Mouse (Mus musculus) lung, adult 2 months (tissue): ENCODE data around the gene Gba2. TPM values are rescaled to one million over a fixed set of nuclear protein-coding genes. Genes with fewer than 3 reads are reported as not detected.

ENCODE experiments used
- DNase-seq: peaks from one replicate; pipeline ENCODE4 v3.0.0; 2022
- H3K4me1 ChIP-seq: fragments of 200-500 bp; 2 replicates; pipeline ENCODE4 v1.6.1; 2011; ENCODE audit warnings: low read length; ENCODE audit not compliant: control insufficient read depth, insufficient read depth
- H3K4me3 ChIP-seq: fragments of 200-500 bp; replicated peaks from 2 replicates; pipeline ENCODE3; 2011; ENCODE audit warnings: low read depth, mild to moderate bottlenecking, control low read depth, low read length; ENCODE audit errors: extremely low read depth
- CTCF ChIP-seq: fragments of 200-500 bp; IDR thresholded peaks from 2 replicates; pipeline ENCODE4 v1.5.1; 2011; ENCODE audit warnings: mild to moderate bottlenecking, low read length, control low read depth; ENCODE audit not compliant: insufficient read depth
- POLR2A ChIP-seq: fragments of 200-500 bp; IDR thresholded peaks from 2 replicates; pipeline ENCODE4 v1.6.1; 2011; ENCODE audit warnings: low read depth, mild to moderate bottlenecking, control low read depth, low read length, borderline replicate concordance; ENCODE audit errors: extremely low read depth
- WGBS: fragments of 180-500 bp; shearing (Covaris S2); methylation state at CpG from one replicate; pipeline ENCODE4 v1.1.7; 2018; 5-methylcytosine and 5-hydroxymethylcytosine counted together
- polyA plus RNA-seq: library from polyadenylated mRNA; depleted of rRNA; stranded (reverse); fragments of >200 nt; gene quantifications from 2 replicates; pipeline ENCODE4 v1.2.3, GENCODE M21; 2012

The Gba2 gene
- polyA plus RNA-seq, 1 experiment, result 26.0 TPM

- no peak for TF ChIP-seq POLR2A
- TF ChIP-seq CTCF, result no peak
- DNase-seq, result no peak
- 57% methylated on average over 12 of the region's 12 CpGs for WGBS
- no peak within 1 kb of the TSS for H3K4me3 ChIP-seq
- H3K4me1 ChIP-seq, result peaks cover 13% of the 10 kb centered on the region
These were observed 6.1 kb upstream of the Gba2 start, which contains the start of gene Msmp for GRCm38 (mm10) chr4:43584444-43585416. Gene Msmp, minus strand, starts transcription at chr4:43584494.

GRCm38 (mm10) chr4:43583421-43583820, 4.7 kb upstream of the Gba2 start:
- no peak for DNase-seq
- peaks cover 13% of the 10 kb centered on the region for H3K4me1 ChIP-seq
- no peak overlapping the region for H3K4me3 ChIP-seq
- 77% methylated on average over 7 of the region's 7 CpGs for WGBS
- no peak for TF ChIP-seq POLR2A
- TF ChIP-seq CTCF, result no peak

GRCm38 (mm10) chr4:43582241-43582640, 3.6 kb upstream of the Gba2 start:
- no peak overlapping the region for H3K4me3 ChIP-seq
- H3K4me1 ChIP-seq, result peaks cover 8% of the 10 kb centered on the region
- 89% methylated on average over 5 of the region's 5 CpGs for WGBS
- TF ChIP-seq POLR2A (no peak), CTCF (no peak)
- DNase-seq, result no peak

GRCm38 (mm10) chr4:43581381-43581780, 2.7 kb upstream of the Gba2 start:
- WGBS, result 93% methylated on average over 12 of the region's 12 CpGs
- peaks cover 13% of the 10 kb centered on the region for H3K4me1 ChIP-seq
- H3K4me3 ChIP-seq, result no peak overlapping the region
- DNase-seq, result no peak
- TF ChIP-seq CTCF (no peak), POLR2A (no peak)

GRCm38 (mm10) chr4:43580721-43581120, 2.0 kb upstream of the Gba2 start:
- TF ChIP-seq POLR2A (no peak), CTCF (no peak)
- Histone ChIP-seq H3K4me3 (no peak overlapping the region), H3K4me1 (peaks cover 13% of the 10 kb centered on the region)
- no peak for DNase-seq
- 91% methylated on average over 5 of the region's 5 CpGs for WGBS

- Histone ChIP-seq H3K4me1 (peaks cover 13% of the 10 kb centered on the region), H3K4me3 (no peak overlapping the region)
- no peak for TF ChIP-seq POLR2A
- TF ChIP-seq CTCF, result no peak
- 58% methylated on average over 6 of the region's 6 CpGs for WGBS
- DNase-seq, result no peak
These were observed 1.1 kb upstream of the Gba2 start for GRCm38 (mm10) chr4:43579731-43580130.

- H3K4me1 ChIP-seq, result peaks cover 8% of the 10 kb centered on the region
- DNase-seq, result no peak
- WGBS, result 3% methylated on average over 10 of the region's 10 CpGs
- no peak for TF ChIP-seq CTCF
- no peak for TF ChIP-seq POLR2A
- peak overlapping the region; percentile 98 for H3K4me3 ChIP-seq
These were observed 583 bp upstream of the Gba2 start for GRCm38 (mm10) chr4:43579256-43579655.

GRCm38 (mm10) chr4:43577237-43577881, 1.3 kb downstream of the Gba2 start:
- 22% methylated on average over 8 of the region's 8 CpGs for WGBS
- Histone ChIP-seq H3K4me1 (peaks cover 8% of the 10 kb centered on the region; the same call in 1 of the 2 replicates), H3K4me3 (peak overlapping the region; percentile 98)
- no peak for DNase-seq
- TF ChIP-seq POLR2A, result no peak
- no peak for TF ChIP-seq CTCF

- no peak for DNase-seq
- WGBS, result 37% methylated on average over 2 of the region's 2 CpGs
- Histone ChIP-seq H3K4me1 (peaks cover 8% of the 10 kb centered on the region; the same call in 1 of the 2 replicates), H3K4me3 (no peak overlapping the region)
- TF ChIP-seq POLR2A (no peak), CTCF (no peak)
These were observed 3.3 kb downstream of the Gba2 start for GRCm38 (mm10) chr4:43575356-43575755.

- no peak for TF ChIP-seq CTCF
- no peak for TF ChIP-seq POLR2A
- Histone ChIP-seq H3K4me3 (no peak overlapping the region), H3K4me1 (peaks cover 8% of the 10 kb centered on the region; the same call in 1 of the 2 replicates)
- no peak for DNase-seq
- WGBS, result 82% methylated on average over 4 of the region's 4 CpGs
These were observed 5.1 kb downstream of the Gba2 start for GRCm38 (mm10) chr4:43573561-43573960.
